Mouse (Mus musculus) liver, adult 2 months (tissue): ENCODE results near the gene Sertad1. TPM values are rescaled to one million over a fixed set of nuclear protein-coding genes. Genes with fewer than 3 reads are reported as not detected.
A peak's percentile ranks its signal among the peaks of the same experiment; 100 is the strongest.

Experiments used
- DNase-seq: peaks from one replicate; pipeline ENCODE4 v3.0.0-alpha.2; 2011; ENCODE audit warnings: low read depth, low spot score; ENCODE audit errors: extremely low read depth
- H3K27ac ChIP-seq: fragments of 200-500 bp; replicated peaks from 2 replicates; pipeline ENCODE4 v1.5.1; 2012; ENCODE audit warnings: low read depth, mild to moderate bottlenecking, control low read depth, inconsistent platforms, low read length; ENCODE audit not compliant: insufficient read depth
- H3K27me3 ChIP-seq: fragments of 200-500 bp; 2 replicates; pipeline ENCODE4 v1.6.1; 2012; ENCODE audit warnings: mild to moderate bottlenecking, moderate library complexity, low read length, inconsistent platforms; ENCODE audit not compliant: control insufficient read depth, insufficient read depth
- H3K36me3 ChIP-seq: fragments of 200-500 bp; 2 replicates; pipeline ENCODE4 v1.6.1; 2012; ENCODE audit warnings: low read length, inconsistent platforms; ENCODE audit not compliant: control insufficient read depth, insufficient read depth
- H3K4me1 ChIP-seq: fragments of 200-500 bp; 2 replicates; pipeline ENCODE4 v1.6.1; 2011; ENCODE audit warnings: low read length; ENCODE audit not compliant: control insufficient read depth, insufficient read depth
- H3K4me3 ChIP-seq: fragments of 200-500 bp; 2 replicates; pipeline ENCODE4 v1.5.1; 2011; ENCODE audit warnings: low read depth, mild to moderate bottlenecking, control low read depth, low read length, moderate library complexity; ENCODE audit not compliant: insufficient read depth
- H3K79me2 ChIP-seq: fragments of 200-500 bp; 2 replicates; pipeline ENCODE4 v1.6.1; 2012; ENCODE audit warnings: inconsistent platforms, mild to moderate bottlenecking, low read length, moderate library complexity; ENCODE audit not compliant: control insufficient read depth, insufficient read depth
- H3K9ac ChIP-seq: fragments of 200-500 bp; 2 replicates; pipeline ENCODE4 v1.6.1; 2012; ENCODE audit warnings: low read depth, mild to moderate bottlenecking, control low read depth, inconsistent platforms, low read length
- CTCF ChIP-seq: fragments of 200-500 bp; IDR thresholded peaks from 2 replicates; pipeline ENCODE4 v1.5.1; 2011; ENCODE audit warnings: low read depth, low read length, control low read depth
- POLR2A ChIP-seq: fragments of 200-500 bp; IDR thresholded peaks from 2 replicates; pipeline ENCODE4 v1.6.1; 2011; ENCODE audit warnings: low read length, control low read depth; ENCODE audit not compliant: insufficient read depth; ENCODE audit errors: extremely low read depth
- WGBS: fragments of 180-500 bp; shearing (Covaris S2); methylation state at CpG from one replicate; pipeline ENCODE4 v1.1.7; 2018; 5-methylcytosine and 5-hydroxymethylcytosine counted together
- polyA plus RNA-seq: library from polyadenylated mRNA; depleted of rRNA; stranded (reverse); fragments of >200 nt; gene quantifications from 2 replicates; pipeline ENCODE4 v1.2.3, GENCODE M21; 2012
- total RNA-seq: library from RNA; depleted of rRNA; stranded (reverse); fragments of >200 nt; gene quantifications from 2 replicates; pipeline ENCODE4 v1.2.3, GENCODE M21; 2014

Sertad1 gene
- total and polyA plus RNA-seq, 2 experiments: 7.7 to 11.6 TPM

DNA sequence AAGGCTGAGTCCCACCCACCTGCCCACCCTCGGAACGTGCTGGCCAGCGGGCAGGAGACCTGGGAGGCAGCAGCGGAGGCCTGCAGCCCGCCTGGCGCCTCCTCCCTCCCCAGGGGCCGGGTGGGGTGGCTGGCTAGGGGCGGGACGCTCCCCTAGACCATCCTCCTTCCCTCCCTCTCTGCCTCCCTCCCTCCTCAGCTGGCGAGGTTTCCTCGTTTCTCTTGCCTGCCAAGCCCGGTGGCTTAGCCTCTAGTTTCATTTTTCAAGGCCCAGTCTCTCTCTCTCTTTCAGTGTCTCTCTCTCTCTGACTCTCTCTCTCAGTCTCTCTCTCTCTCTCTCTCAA lies 5.1 kb upstream of the Sertad1 start:
- 1% methylated on average over 9 of the region's 12 CpGs for WGBS
- TF ChIP-seq CTCF: no peak
- TF ChIP-seq POLR2A: no peak
- Histone ChIP-seq H3K27me3 (no peaks in the 10 kb centered on the region), H3K27ac (peak overlapping the region; percentile 85), H3K79me2 (peaks cover 1% of the 10 kb centered on the region; the same call in 1 of the 2 replicates), H3K9ac (peak overlapping the region; percentile 66), H3K36me3 (peaks cover 2% of the 10 kb centered on the region), H3K4me1 (peaks cover 16% of the 10 kb centered on the region; the same call in 1 of the 2 replicates), H3K4me3 (peak overlapping the region; percentile 34)
- peak; percentile 95 for DNase-seq

DNA sequence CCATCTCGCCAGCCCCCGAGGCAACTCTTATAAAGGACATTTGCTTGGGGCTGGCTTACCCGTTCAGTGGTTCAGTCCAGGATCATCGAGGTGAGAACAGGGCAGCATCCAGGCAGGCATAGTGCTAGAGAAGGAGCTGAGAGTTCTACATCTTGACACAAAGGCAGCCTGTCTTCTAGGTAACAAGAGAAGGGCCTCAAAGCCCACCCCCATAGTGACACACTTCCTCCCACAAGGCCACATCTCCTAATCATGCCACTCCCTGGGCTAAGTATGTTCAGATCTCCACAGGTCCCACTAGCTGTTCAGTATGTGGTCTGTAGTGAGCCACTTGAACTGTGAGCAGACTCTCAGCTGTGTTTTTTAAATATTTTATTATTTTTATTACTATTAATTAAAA lies 2.9 kb upstream of the Sertad1 start:
- Histone ChIP-seq H3K27me3 (no peaks in the 10 kb centered on the region), H3K36me3 (no peaks in the 10 kb centered on the region), H3K79me2 (peaks cover 5% of the 10 kb centered on the region; the same call in 1 of the 2 replicates), H3K9ac (no peak overlapping the region), H3K4me3 (no peak overlapping the region), H3K27ac (no peak overlapping the region), H3K4me1 (peaks cover 19% of the 10 kb centered on the region)
- 94% methylated on average over 4 of the region's 4 CpGs for WGBS
- no peak for TF ChIP-seq POLR2A
- DNase-seq: no peak

DNA sequence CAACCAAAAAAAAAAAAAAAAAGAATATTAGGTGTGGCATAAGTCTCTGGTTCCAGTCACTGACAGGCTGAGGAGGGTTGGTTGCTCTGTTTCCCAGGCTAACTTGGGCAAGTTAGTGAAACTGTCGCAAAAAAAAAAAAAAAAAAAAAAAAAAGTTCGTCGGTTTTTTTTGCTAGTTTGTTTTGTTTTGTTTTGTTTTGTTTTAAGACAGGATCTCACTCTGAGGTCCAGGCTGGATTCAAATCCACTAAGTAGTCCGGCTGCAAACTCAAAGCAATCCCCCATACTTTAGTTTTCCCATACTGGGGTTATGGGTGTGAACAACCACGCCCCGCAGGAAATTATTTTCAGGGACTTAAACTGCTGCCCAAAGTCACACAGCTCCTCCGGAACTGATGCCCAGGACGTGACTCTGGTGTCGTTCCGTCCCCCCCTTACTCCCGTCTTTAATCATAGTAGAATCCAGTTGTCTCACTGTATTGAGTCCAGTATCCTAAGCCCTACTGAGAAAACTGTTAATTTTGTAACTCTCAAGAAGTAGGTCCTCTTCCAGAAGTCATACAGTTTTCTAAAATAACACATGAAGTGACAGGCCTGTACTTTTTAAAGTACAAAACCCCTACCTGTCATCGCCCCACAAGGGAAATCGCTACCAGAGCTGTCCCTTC lies 474 bp upstream of the Sertad1 start:
- H3K4me1 ChIP-seq: peaks cover 15% of the 10 kb centered on the region
- peak overlapping the region; percentile 56 for H3K27ac ChIP-seq
- H3K4me3 ChIP-seq: peak overlapping the region; percentile 10
- no peaks in the 10 kb centered on the region for H3K27me3 ChIP-seq
- peak overlapping the region; percentile 60 for H3K9ac ChIP-seq
- H3K79me2 ChIP-seq: peaks cover 11% of the 10 kb centered on the region; the same call in 1 of the 2 replicates
- no peaks in the 10 kb centered on the region for H3K36me3 ChIP-seq
- DNase-seq: no peak
- WGBS: under 1% methylated on average over 13 of the region's 13 CpGs
- TF ChIP-seq POLR2A (no peak; the same call in 1 of the 2 replicates), CTCF (no peak)

DNA sequence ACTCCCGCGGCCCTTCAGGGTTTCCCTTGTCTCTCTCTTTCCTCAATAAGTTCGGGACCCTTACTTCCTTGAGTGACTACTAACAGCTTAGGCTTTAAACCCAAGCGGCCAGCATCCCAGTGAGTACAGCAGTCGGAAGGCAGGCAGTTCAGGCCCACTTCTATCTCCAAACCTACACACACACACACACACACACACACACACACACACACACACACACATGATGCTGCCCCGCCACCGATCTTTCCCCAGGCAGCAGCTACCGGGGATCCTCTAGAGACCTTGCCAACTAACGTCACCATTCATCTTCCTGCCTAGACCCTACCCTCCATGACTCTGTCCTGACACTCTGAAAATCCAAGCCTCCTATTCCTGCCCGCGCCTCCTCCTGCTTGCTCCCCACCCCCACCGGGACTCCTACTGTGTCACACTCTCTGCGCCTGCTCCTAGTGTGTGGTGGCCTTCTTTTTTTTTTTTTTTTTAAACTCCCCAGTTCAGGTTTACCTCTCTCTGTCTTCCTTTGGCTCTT lies 1.1 kb downstream of the Sertad1 start:
- TF ChIP-seq POLR2A (no peak), CTCF (no peak)

DNA sequence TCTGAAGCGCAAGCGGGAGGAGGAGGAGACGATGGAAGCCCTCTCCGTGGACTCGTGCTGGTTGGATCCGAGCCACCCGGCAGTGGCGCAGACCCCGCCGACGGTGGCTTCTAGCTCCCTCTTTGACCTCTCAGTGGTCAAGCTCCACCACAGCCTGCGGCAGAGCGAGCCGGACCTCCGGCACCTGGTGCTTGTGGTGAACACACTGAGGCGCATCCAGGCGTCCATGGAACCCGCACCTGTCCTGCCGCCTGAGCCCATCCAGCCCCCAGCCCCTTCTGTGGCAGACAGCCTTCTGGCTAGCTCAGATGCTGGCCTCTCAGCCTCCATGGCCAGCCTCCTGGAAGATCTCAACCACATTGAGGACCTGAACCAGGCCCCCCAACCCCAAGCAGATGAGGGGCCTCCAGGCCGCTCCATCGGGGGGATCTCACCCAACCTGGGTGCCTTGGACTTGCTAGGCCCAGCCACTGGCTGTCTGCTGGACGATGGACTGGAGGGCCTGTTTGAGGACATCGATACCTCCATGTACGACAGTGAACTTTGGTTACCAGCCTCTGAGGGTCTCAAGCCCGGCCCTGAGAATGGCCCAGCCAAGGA lies 2.7 kb downstream of the Sertad1 start:
- Histone ChIP-seq H3K36me3 (no peaks in the 10 kb centered on the region), H3K4me1 (peaks cover 17% of the 10 kb centered on the region), H3K9ac (no peak overlapping the region), H3K27ac (no peak overlapping the region), H3K79me2 (peaks cover 11% of the 10 kb centered on the region; the same call in 1 of the 2 replicates), H3K4me3 (no peak overlapping the region), H3K27me3 (no peaks in the 10 kb centered on the region)
- no peak for DNase-seq
- 86% methylated on average over 25 of the region's 25 CpGs for WGBS
- TF ChIP-seq CTCF (no peak), POLR2A (no peak)

More for the DNA sequence above, 1.1 kb downstream of the Sertad1 start:
- Histone ChIP-seq H3K79me2 (peaks cover 11% of the 10 kb centered on the region; the same call in 1 of the 2 replicates), H3K4me3 (peak overlapping the region; percentile 77), H3K9ac (peak overlapping the region; percentile 86), H3K27ac (peak overlapping the region; percentile 90), H3K36me3 (no peaks in the 10 kb centered on the region), H3K4me1 (peaks cover 17% of the 10 kb centered on the region), H3K27me3 (no peaks in the 10 kb centered on the region)
- peak; percentile 37 for DNase-seq
- WGBS: 1% methylated on average over 13 of the region's 13 CpGs

DNA sequence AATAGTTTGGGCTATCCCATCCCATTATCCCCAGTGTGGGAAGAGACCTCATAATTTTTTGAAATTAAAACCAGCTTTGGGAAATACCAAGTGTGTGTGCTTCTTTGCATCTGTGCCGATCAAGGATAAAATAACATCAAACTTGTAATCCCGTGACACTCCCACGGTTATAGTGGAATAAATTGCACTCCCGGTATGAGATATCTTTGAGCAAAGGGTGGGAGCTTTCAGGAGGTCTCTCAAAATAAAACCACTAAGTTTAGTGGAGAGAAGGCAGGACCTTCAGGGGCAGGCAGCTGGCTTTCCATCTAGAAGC lies 3.5 kb downstream of the Sertad1 start:
- no peak for TF ChIP-seq CTCF
- no peak for TF ChIP-seq POLR2A
- no peaks in the 10 kb centered on the region for H3K36me3 ChIP-seq
- H3K27ac ChIP-seq: peak overlapping the region; percentile 62
- no peak for DNase-seq
- H3K27me3 ChIP-seq: no peaks in the 10 kb centered on the region
- H3K79me2 ChIP-seq: peaks cover 11% of the 10 kb centered on the region; the same call in 1 of the 2 replicates
- H3K9ac ChIP-seq: peak overlapping the region; percentile 59
- peak overlapping the region; percentile 14; the same call in 1 of the 2 replicates for H3K4me3 ChIP-seq
- WGBS: 23% methylated on average over 4 of the region's 4 CpGs
- H3K4me1 ChIP-seq: peaks cover 17% of the 10 kb centered on the region
